Mouse (Mus musculus) ES-E14 (cell line): Measurements from ENCODE around the gene Pcnx3.
A peak's percentile ranks its signal among the peaks of the same experiment; 100 is the strongest.

Experiments used
- CHD2 ChIP-seq: IDR thresholded peaks from 2 replicates; pipeline ENCODE4 v1.6.1; 2014; ENCODE audit warnings: mild to moderate bottlenecking, low read depth, low read length, inconsistent platforms
- HCFC1 ChIP-seq: IDR thresholded peaks from 2 replicates; pipeline ENCODE4 v1.6.1; 2012; ENCODE audit warnings: low read length, inconsistent platforms, borderline replicate concordance; ENCODE audit not compliant: insufficient read depth
- MAFK ChIP-seq: IDR thresholded peaks from 2 replicates; pipeline ENCODE4 v1.6.1; 2014; ENCODE audit warnings: mild to moderate bottlenecking, low read depth, low read length, inconsistent platforms; ENCODE audit not compliant: insufficient read depth

GRCm38 (mm10) chr19:5727701-5728100 is 39.0 kb upstream of the Pcnx3 start:
- no peak for TF ChIP-seq MAFK
- TF ChIP-seq CHD2 = no peak
- TF ChIP-seq HCFC1 = peak; percentile 34; the same call in 1 of the 2 replicates
